Mouse (Mus musculus) E14TG2a.4 (cell line): Measurements from ENCODE around the gene Vmn1r212.

ENCODE experiments used
- CTCF ChIP-seq: conservative IDR thresholded peaks from 2 replicates; pipeline ENCODE4 v1.5.1; 2014; ENCODE audit warnings: low read length
- NANOG ChIP-seq: IDR thresholded peaks from 2 replicates; pipeline ENCODE4 v1.6.1; 2014; ENCODE audit warnings: borderline replicate concordance, low read length, mixed read lengths
- POU5F1 ChIP-seq: IDR thresholded peaks from 2 replicates; pipeline ENCODE4 v1.6.1; 2014; ENCODE audit warnings: low read length, borderline replicate concordance

DNA sequence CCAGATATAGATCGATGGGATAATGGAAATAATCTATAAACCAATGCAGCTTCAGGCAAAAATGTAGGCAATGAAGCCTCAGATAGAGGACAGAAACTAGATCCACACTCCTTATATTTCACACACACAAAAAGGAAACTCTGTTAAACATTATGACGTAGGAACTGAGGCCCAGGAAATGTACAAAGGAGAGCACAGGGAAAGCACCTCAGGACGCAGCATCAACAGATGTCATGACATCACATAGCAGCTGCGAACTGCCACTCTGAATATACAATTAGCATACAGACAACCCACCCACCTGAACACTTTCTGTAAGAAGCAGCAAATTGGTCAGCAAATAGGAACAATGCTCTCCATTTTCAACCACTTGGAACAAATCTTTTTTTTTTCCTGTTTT is 29.2 kb downstream of the Vmn1r212 start:
- no peak for TF ChIP-seq CTCF
- no peak for TF ChIP-seq NANOG
- no peak for TF ChIP-seq POU5F1
